Mouse (Mus musculus): ENCODE measurements around the gene Rock2.

GRCm38 (mm10) chr12:16898221-16898620, 3.5 kb downstream of the Rock2 start:
- TF ChIP-seq CTCF (IDR thresholded peaks at IDR 0.05; ENCODE audit: low read depth, low read length) (no peak), GATA1 (IDR thresholded peaks at IDR 0.05; ENCODE audit: borderline replicate concordance, low read length) (no peak), TAL1 (conservative IDR thresholded peaks at IDR 0.05; ENCODE audit: low read depth, low read length) (no peak), POLR2AphosphoS5 (IDR thresholded peaks at IDR 0.05; ENCODE audit: insufficient replicate concordance, low read depth, low read length) (no peak), GATA2 (IDR thresholded peaks at IDR 0.05; ENCODE audit: borderline replicate concordance, low read depth, low read length) (no peak)
